ENCODE assay signal across 28 mouse cellular contexts in genomic region chr7:108678886-108679285, GRCm38 (mm10). TPM values are rescaled to one million over a fixed set of nuclear protein-coding genes. Genes with fewer than 3 reads are reported as not detected.
DNase-seq lines count a peak whose midpoint lies in the region; TF ChIP-seq lines count a peak whose summit lies in the region.
"Had no signal": no experiment of that assay in that cellular context is flagged by ENCODE, and none has a peak within 500 bp of the region (broad histone marks: within the 10 kb centered on the region; RNA-seq: fewer than 3 reads in every experiment).

No protein-coding gene starts in this region.

- intact Hi-C loops in left cerebral cortex, postnatal 14 days (cut with DNase I), result no loop called here

- H3K4me1 ChIP-seq in ES-Bruce4 (ENCODE audit: control insufficient read depth, insufficient read depth, low read length) (peaks cover 3% of the 10 kb centered on the region), ES-E14 (ENCODE audit: control insufficient read depth in 2 of 2, insufficient read depth in 2 of 2, low read length in 2 of 2, poor library complexity in 1 of 2) (peaks cover 1 to 4% of the 10 kb centered on the region in 2 experiments; a peak in 1 of 4 replicates)
- H3K4me1 ChIP-seq: embryonic facial prominence, embryonic 10.5 days; embryonic facial prominence, embryonic 12.5 days; forebrain, embryonic 13.5 days; forebrain, embryonic 15.5 days had no signal

- H3K27me3 ChIP-seq in ES-Bruce4 (ENCODE audit: control insufficient read depth, insufficient read depth, low read length, poor library complexity, severe bottlenecking), result no peaks in the 10 kb centered on the region
- H3K27me3 ChIP-seq: CH12.LX; embryonic facial prominence, embryonic 12.5 days; forebrain, embryonic 13.5 days; forebrain, embryonic 15.5 days; Patski had no signal

- TF ChIP-seq CTCF in ES-Bruce4 (IDR thresholded peaks at IDR 0.05; ENCODE audit: low read depth, low read length), result no peak

- H3K4me3 ChIP-seq in ES-Bruce4 (ENCODE audit: low read depth, low read length) (no peak overlapping the region), ES-E14 (ENCODE audit: insufficient read depth in 1 of 2, low read depth in 1 of 2, low read length in 2 of 2, poor library complexity in 1 of 2, severe bottlenecking in 1 of 2) (no peak overlapping the region)
- H3K4me3 ChIP-seq: embryonic facial prominence, embryonic 10.5 days; embryonic facial prominence, embryonic 12.5 days; forebrain, embryonic 13.5 days; forebrain, embryonic 15.5 days had no signal

- TF ChIP-seq EP300 in ES-Bruce4 (IDR thresholded peaks at IDR 0.05; ENCODE audit: insufficient read depth, low read depth, low read length), result 0 out of 2 replicates have a peak, but pooled peaks have one; percentile 50

- no peak for TF ChIP-seq POLR2A in ES-Bruce4 (IDR thresholded peaks at IDR 0.05; ENCODE audit: insufficient read depth, low read length)

- 0 out of 2 replicates have a peak overlapping the region, but pooled peaks have one; percentile 28 for H3K27ac ChIP-seq in ES-Bruce4 (ENCODE audit: insufficient read depth, low read length)
- H3K27ac ChIP-seq in ES-E14 (ENCODE audit: insufficient read depth, low read depth, low read length, poor library complexity, severe bottlenecking), result no peak overlapping the region
- H3K27ac ChIP-seq: embryonic facial prominence, embryonic 10.5 days; embryonic facial prominence, embryonic 12.5 days; forebrain, embryonic 13.5 days; forebrain, embryonic 15.5 days had no signal

- H3K9ac ChIP-seq in ES-Bruce4 (ENCODE audit: low read depth, poor library complexity, severe bottlenecking) (no peak overlapping the region), ES-E14 (ENCODE audit: insufficient read depth, low read depth, low read length, poor library complexity, severe bottlenecking) (no peak overlapping the region)
- H3K9ac ChIP-seq: embryonic facial prominence, embryonic 12.5 days; forebrain, embryonic 13.5 days; forebrain, embryonic 15.5 days; forebrain, postnatal 0 days had no signal

- peaks cover 25% of the 10 kb centered on the region for H3K9me3 ChIP-seq in ES-Bruce4 (replicated peaks; ENCODE audit: control insufficient read depth, insufficient read depth, low read length, poor library complexity, severe bottlenecking)
- H3K9me3 ChIP-seq in ES-E14 (ENCODE audit: control insufficient read depth, insufficient read depth, low read depth, low read length), result no peaks in the 10 kb centered on the region
- H3K9me3 ChIP-seq: embryonic facial prominence, embryonic 12.5 days; forebrain, embryonic 15.5 days had no signal

- in situ Hi-C loops in ES-E14 (cut with MboI; ENCODE audit: low sequenced_read_pairs in 2 of 2, unreplicated experiment in 2 of 2), result no loop called here

- H3K36me3 ChIP-seq in ES-Bruce4 (ENCODE audit: control insufficient read depth, insufficient read depth, low read length, poor library complexity, severe bottlenecking) (no peaks in the 10 kb centered on the region), ES-E14 (ENCODE audit: control insufficient read depth, insufficient read depth, low read length, poor library complexity, severe bottlenecking) (no peaks in the 10 kb centered on the region; the same call in 1 of the 2 replicates)
- H3K36me3 ChIP-seq: embryonic facial prominence, embryonic 10.5 days; embryonic facial prominence, embryonic 12.5 days; forebrain, embryonic 15.5 days; G1E had no signal

- peak; percentile 30 for DNase-seq in ES-E14 (ENCODE audit: low read depth, low spot score)
- peak; percentile 70 for DNase-seq in ZHBTc4 (ENCODE audit: low read depth, low spot score)
- no peak for DNase-seq in layer of hippocampus, adult 8-10 months (ENCODE audit: low spot score in 2 of 2)
- no peak for DNase-seq in neural tube, embryonic 10.5 days (ENCODE audit: extremely low spot score, low spot score)
- no peak for DNase-seq in left cerebral cortex, postnatal 14 days (ENCODE audit: low spot score in 2 of 2)
- DNase-seq: adrenal gland, adult 8-10 months; adrenal gland, postnatal 14 days; adrenal gland, postnatal 36 days; cerebellum, adult 11-12 months; cerebellum, adult 2 months; cerebellum, adult 9-10 months; cerebellum, postnatal 10 days; cerebellum, postnatal 25 days; forebrain, postnatal 0 days had no signal

TF ChIP-seq in ES-E14, 5 proteins besides CTCF, POLR2A, EP300 and RAD21:
- TF ChIP-seq ZC3H11A (IDR thresholded peaks at IDR 0.05; ENCODE audit: borderline replicate concordance, low read depth, low read length) (no peak), ZNF384 (IDR thresholded peaks at IDR 0.05; ENCODE audit: low read depth, low read length) (no peak), CHD2 (IDR thresholded peaks at IDR 0.05; ENCODE audit: low read depth, low read length) (no peak), HCFC1 (IDR thresholded peaks at IDR 0.05; ENCODE audit: borderline replicate concordance, insufficient read depth, low read length) (no peak), MAFK (IDR thresholded peaks at IDR 0.05; ENCODE audit: insufficient read depth, low read depth, low read length) (no peak)

RNA-seq across cellular contexts. Expression of gene Olfr510, which starts 12.7 kb away (rescaled TPM):
- polyA plus RNA-seq in ES-Bruce4 (2011; ENCODE audit: insufficient read depth, insufficient read length, low read depth, missing spikeins), result not detected in 2 replicates
- not detected in 2 replicates for total RNA-seq in ES-E14 (2012; rRNA removed)
- total RNA-seq in layer of hippocampus, adult 8-10 months (2022), result not detected
- total RNA-seq in left cerebral cortex, postnatal 14 days (2021), result not detected
- total RNA-seq: adrenal gland, adult 18-20 months; adrenal gland, adult 8-10 months; adrenal gland, postnatal 14 days; adrenal gland, postnatal 36 days; CH12.LX; forebrain, postnatal 0 days had no signal
- polyA plus RNA-seq: activated CD4-positive, CD25-positive, alpha-beta regulatory T cell, adult 4 months; C2C12; cerebellum, adult 2 months; cortical plate, adult 2 months; embryonic facial prominence, embryonic 10.5 days; embryonic facial prominence, embryonic 12.5 days; embryonic facial prominence, embryonic 14.5 days; forebrain, embryonic 11.5 days; forebrain, embryonic 13.5 days; forebrain, embryonic 15.5 days; forebrain, postnatal 0 days; G1E; Patski had no signal

RNA-seq across cellular contexts. Expression of gene Olfr509, which starts 27.2 kb away (rescaled TPM):
- polyA plus RNA-seq in ES-Bruce4 (2011; ENCODE audit: insufficient read depth, insufficient read length, low read depth, missing spikeins), result not detected in 2 replicates
- total RNA-seq in ES-E14 (2012; rRNA removed), result not detected in 2 replicates
- total RNA-seq in layer of hippocampus, adult 8-10 months (2022), result not detected
- not detected for total RNA-seq in left cerebral cortex, postnatal 14 days (2021)
- total RNA-seq: adrenal gland, adult 18-20 months; adrenal gland, postnatal 14 days; adrenal gland, postnatal 36 days; CH12.LX; forebrain, postnatal 0 days had no signal
- polyA plus RNA-seq: activated CD4-positive, CD25-positive, alpha-beta regulatory T cell, adult 4 months; C2C12; cerebellum, adult 2 months; cortical plate, adult 2 months; embryonic facial prominence, embryonic 10.5 days; embryonic facial prominence, embryonic 12.5 days; forebrain, embryonic 11.5 days; forebrain, embryonic 13.5 days; forebrain, embryonic 15.5 days; forebrain, postnatal 0 days; G1E; Patski had no signal

RNA-seq across cellular contexts. Expression of gene Olfr512, which starts 34.2 kb away (rescaled TPM):
- polyA plus RNA-seq in ES-Bruce4 (2011; ENCODE audit: insufficient read depth, insufficient read length, low read depth, missing spikeins), result not detected in 2 replicates
- not detected in 2 replicates for total RNA-seq in ES-E14 (2012; rRNA removed)
- not detected for total RNA-seq in layer of hippocampus, adult 8-10 months (2022)
- total RNA-seq in left cerebral cortex, postnatal 14 days (2021), result not detected
- total RNA-seq: adrenal gland, adult 18-20 months; adrenal gland, adult 8-10 months; adrenal gland, postnatal 14 days; adrenal gland, postnatal 36 days; CH12.LX; forebrain, postnatal 0 days had no signal
- polyA plus RNA-seq: activated CD4-positive, CD25-positive, alpha-beta regulatory T cell, adult 4 months; C2C12; cerebellum, adult 2 months; cortical plate, adult 2 months; embryonic facial prominence, embryonic 10.5 days; embryonic facial prominence, embryonic 12.5 days; embryonic facial prominence, embryonic 14.5 days; forebrain, embryonic 11.5 days; forebrain, embryonic 13.5 days; forebrain, embryonic 15.5 days; forebrain, postnatal 0 days; G1E; Patski had no signal

RNA-seq across cellular contexts. Expression of gene Olfr508, which starts 49.1 kb away (rescaled TPM):
- polyA plus RNA-seq in ES-Bruce4 (2011; ENCODE audit: insufficient read depth, insufficient read length, low read depth, missing spikeins), result not detected in 2 replicates
- not detected in 2 replicates for total RNA-seq in ES-E14 (2012; rRNA removed)
- not detected for total RNA-seq in layer of hippocampus, adult 8-10 months (2022)
- not detected for total RNA-seq in left cerebral cortex, postnatal 14 days (2021)
- total RNA-seq: adrenal gland, adult 18-20 months; adrenal gland, adult 8-10 months; adrenal gland, postnatal 14 days; adrenal gland, postnatal 36 days; CH12.LX; forebrain, postnatal 0 days had no signal
- polyA plus RNA-seq: activated CD4-positive, CD25-positive, alpha-beta regulatory T cell, adult 4 months; C2C12; cerebellum, adult 2 months; cortical plate, adult 2 months; embryonic facial prominence, embryonic 10.5 days; embryonic facial prominence, embryonic 12.5 days; embryonic facial prominence, embryonic 14.5 days; forebrain, embryonic 11.5 days; forebrain, embryonic 13.5 days; forebrain, embryonic 15.5 days; forebrain, postnatal 0 days; G1E; Patski had no signal

RNA-seq across cellular contexts. Expression of gene Olfr507, which starts 57.3 kb away (rescaled TPM):
- not detected in 2 replicates for polyA plus RNA-seq in ES-Bruce4 (2011; ENCODE audit: insufficient read depth, insufficient read length, low read depth, missing spikeins)
- total RNA-seq in ES-E14 (2012; rRNA removed), result not detected in 2 replicates
- not detected for total RNA-seq in layer of hippocampus, adult 8-10 months (2022)
- not detected for total RNA-seq in left cerebral cortex, postnatal 14 days (2021)
- total RNA-seq: adrenal gland, adult 18-20 months; adrenal gland, adult 8-10 months; adrenal gland, postnatal 14 days; adrenal gland, postnatal 36 days; CH12.LX; forebrain, postnatal 0 days had no signal
- polyA plus RNA-seq: activated CD4-positive, CD25-positive, alpha-beta regulatory T cell, adult 4 months; C2C12; cerebellum, adult 2 months; cortical plate, adult 2 months; embryonic facial prominence, embryonic 10.5 days; embryonic facial prominence, embryonic 12.5 days; embryonic facial prominence, embryonic 14.5 days; forebrain, embryonic 11.5 days; forebrain, embryonic 13.5 days; forebrain, embryonic 15.5 days; forebrain, postnatal 0 days; G1E; Patski had no signal

Comparison
In these comparisons a context has a peak if more than half of its experiments do, and no peak if none do; other contexts are left out.
1. DNase-seq: peak in ES-E14 (single experiment) and ZHBTc4 (single experiment); none in layer of hippocampus, adult 8-10 months (0 of 2), neural tube, embryonic 10.5 days (single experiment) and left cerebral cortex, postnatal 14 days (0 of 2).